Mouse (Mus musculus) lung, embryonic 14.5 days (tissue): ENCODE results near the gene Itih1. TPM values are rescaled to one million over a fixed set of nuclear protein-coding genes. Genes with fewer than 3 reads are reported as not detected.

Source experiments
- ATAC-seq: fragments of 200-750 bp; cut with Nextera tagmentation; 2 replicates; pipeline ENCODE4 v1.8.0; 2017; ENCODE audit warnings: mild to moderate bottlenecking, moderate TSS enrichment, moderate library complexity; ENCODE audit not compliant: insufficient read depth
- DNase-seq: peaks from one replicate; pipeline ENCODE4 v3.0.0-alpha.2; 2015
- H3K27ac ChIP-seq: fragments of 300-500 bp; sonication (generic); 2 replicates; pipeline ENCODE4 v1.5.1; 2014; ENCODE audit warnings: low read depth, mild to moderate bottlenecking, moderate library complexity
- H3K27me3 ChIP-seq: fragments of 300-500 bp; sonication (generic); 2 replicates; pipeline ENCODE4 v1.6.1; 2014; ENCODE audit warnings: low read length, control low read depth; ENCODE audit not compliant: insufficient read depth
- H3K36me3 ChIP-seq: fragments of 300-500 bp; sonication (generic); 2 replicates; pipeline ENCODE4 v1.6.1; 2014; ENCODE audit warnings: control low read depth; ENCODE audit not compliant: insufficient read depth
- H3K4me1 ChIP-seq: fragments of 300-500 bp; sonication (generic); 2 replicates; pipeline ENCODE4 v1.6.1; 2014; ENCODE audit warnings: antibody characterized with exemption, control low read depth; ENCODE audit not compliant: insufficient read depth
- H3K4me2 ChIP-seq: fragments of 300-500 bp; sonication (generic); 2 replicates; pipeline ENCODE4 v1.6.1; 2014; ENCODE audit warnings: mild to moderate bottlenecking
- H3K4me3 ChIP-seq: fragments of 300-500 bp; sonication (generic); 2 replicates; pipeline ENCODE4 v1.5.1; 2014; ENCODE audit warnings: low read depth, low read length
- H3K9ac ChIP-seq: fragments of 300-500 bp; sonication (generic); 2 replicates; pipeline ENCODE4 v1.6.1; 2014
- H3K9me3 ChIP-seq: fragments of 300-500 bp; sonication (generic); 2 replicates; pipeline ENCODE4 v1.6.1; 2016; ENCODE audit warnings: low read depth, low read length, control low read depth
- CTCF ChIP-seq: IDR thresholded peaks from 2 replicates; pipeline ENCODE4 v1.5.1; 2016; ENCODE audit warnings: antibody characterized with exemption, low read depth
- WGBS: fragments of 180-500 bp; shearing (Covaris S2); extraction: QIAGEN DNeasy Blood & Tissue Kit; methylation state at CpG from one replicate; pipeline ENCODE4 v1.1.7; 2014; 5-methylcytosine and 5-hydroxymethylcytosine counted together
- polyA plus RNA-seq: library from polyadenylated mRNA; unstranded; fragments of >200 nt; fragmentation: Nextera tagmentation; extraction: Ambion mirVana; gene quantifications from 2 replicates; pipeline ENCODE4 v1.2.1, GENCODE M21; 2014

The Itih1 gene
- polyA plus RNA-seq, result not detected in 2 replicates

DNA sequence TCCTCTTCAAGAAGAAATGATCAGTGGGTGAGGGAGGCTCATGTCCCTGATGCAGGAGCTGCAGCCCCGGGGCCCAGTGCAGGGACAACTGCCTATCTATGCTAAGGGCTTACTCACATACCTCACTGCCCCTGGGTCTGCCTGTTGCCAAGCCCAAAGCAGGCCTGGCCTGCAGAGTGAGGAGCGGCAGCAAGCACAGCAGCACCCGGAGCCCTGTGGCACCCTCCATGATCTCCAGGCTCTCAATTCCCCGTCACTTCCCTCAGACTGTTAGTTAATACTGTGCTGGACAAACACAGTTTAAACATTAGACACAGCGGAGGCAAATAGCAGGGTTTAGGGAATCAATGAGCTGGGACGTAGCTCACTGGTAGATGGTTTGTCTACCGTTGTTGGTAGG, at the start of gene Itih1:
TSS of gene Itih1 (minus strand) at position 252 of the 400 bp plus-strand sequence.
- Histone ChIP-seq H3K27me3 (no peaks in the 10 kb centered on the region), H3K4me1 (no peaks in the 10 kb centered on the region), H3K9ac (no peak within 1 kb of the TSS), H3K4me3 (no peak within 1 kb of the TSS), H3K4me2 (no peak within 1 kb of the TSS), H3K27ac (no peak within 1 kb of the TSS), H3K36me3 (no peaks in the 10 kb centered on the region), H3K9me3 (no peaks in the 10 kb centered on the region)
- TF ChIP-seq CTCF, result no peak
- 70% methylated on average over 7 of the region's 7 CpGs for WGBS
- no peak for ATAC-seq
- DNase-seq, result no peak

DNA sequence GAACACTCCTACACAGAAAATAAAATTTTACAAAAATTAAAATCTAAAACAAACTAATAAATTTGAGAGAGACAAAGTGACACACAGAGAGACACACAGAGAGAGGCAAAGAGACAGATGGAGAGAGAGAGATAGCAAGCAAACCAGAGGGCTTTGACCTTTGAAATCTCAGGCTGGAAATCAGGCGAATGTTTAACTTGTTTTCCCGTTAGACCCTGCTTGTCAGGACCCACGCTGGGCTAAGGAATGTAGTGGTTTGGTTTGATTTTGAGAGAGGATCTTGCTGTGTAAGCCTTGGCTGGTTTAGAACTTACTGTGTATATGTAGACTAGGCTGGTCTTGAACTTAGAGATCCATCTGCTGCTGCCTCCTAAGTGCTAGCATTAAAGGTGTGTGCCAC, 33.1 kb upstream of the Itih1 start:
- Histone ChIP-seq H3K36me3 (peaks cover 18% of the 10 kb centered on the region; the same call in 1 of the 2 replicates), H3K4me2 (no peak overlapping the region), H3K9me3 (no peaks in the 10 kb centered on the region), H3K4me3 (no peak overlapping the region), H3K9ac (no peak overlapping the region), H3K27me3 (no peaks in the 10 kb centered on the region), H3K27ac (no peak overlapping the region), H3K4me1 (no peaks in the 10 kb centered on the region)
- ATAC-seq (no peak), DNase-seq (no peak)
- WGBS, result 65% methylated on average over 3 of the region's 3 CpGs
- no peak for TF ChIP-seq CTCF

DNA sequence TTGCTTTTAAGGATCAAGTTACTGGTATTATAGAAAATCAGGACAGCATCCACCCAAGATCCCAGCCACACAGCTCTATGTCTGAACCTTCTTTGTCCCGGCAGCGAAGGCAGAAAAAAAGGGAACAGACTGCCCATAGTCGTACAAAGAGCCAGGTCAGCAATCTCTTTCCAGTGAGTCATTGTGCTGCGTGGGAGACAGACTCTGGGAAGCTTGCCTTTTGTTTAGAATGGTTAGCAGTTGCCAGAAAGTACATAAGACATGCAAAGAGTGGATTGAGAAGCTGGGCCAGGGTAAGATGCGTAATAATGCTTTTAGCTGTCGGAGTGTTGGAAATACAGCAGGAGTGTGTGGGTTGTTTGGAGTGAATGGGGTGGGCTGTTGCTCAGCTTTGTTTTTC, 31.1 kb upstream of the Itih1 start:
- DNase-seq, result peak; percentile 23
- no peak overlapping the region for H3K4me3 ChIP-seq
- WGBS, result 79% methylated on average over 6 of the region's 6 CpGs
- ATAC-seq, result no peak
- no peak overlapping the region for H3K9ac ChIP-seq
- no peak for TF ChIP-seq CTCF
- no peak overlapping the region for H3K4me2 ChIP-seq
- no peaks in the 10 kb centered on the region for H3K27me3 ChIP-seq
- H3K27ac ChIP-seq, result no peak overlapping the region
- no peaks in the 10 kb centered on the region for H3K9me3 ChIP-seq
- H3K36me3 ChIP-seq, result peaks cover 15% of the 10 kb centered on the region; the same call in 1 of the 2 replicates
- H3K4me1 ChIP-seq, result no peaks in the 10 kb centered on the region

DNA sequence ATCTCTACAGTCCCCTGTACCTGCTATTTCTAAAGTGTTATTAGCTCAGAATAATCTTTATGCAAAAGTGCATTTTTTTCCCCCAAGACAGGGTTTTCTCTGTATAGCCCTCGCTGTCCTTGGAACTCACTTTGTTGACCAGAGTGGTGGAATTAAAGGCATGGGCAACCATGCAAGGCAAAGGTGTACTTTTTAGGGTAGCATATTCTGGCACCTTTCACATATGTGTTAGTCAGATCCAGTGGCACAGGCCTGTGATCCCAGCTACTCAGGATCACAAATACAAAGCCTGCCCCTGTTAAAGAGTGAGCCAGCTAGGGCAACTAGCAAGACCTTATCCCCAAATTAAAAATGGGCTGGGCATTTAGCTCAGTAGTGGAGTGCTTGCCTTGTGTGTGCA, 17.3 kb upstream of the Itih1 start:
- Histone ChIP-seq H3K27ac (no peak overlapping the region), H3K9me3 (no peaks in the 10 kb centered on the region), H3K27me3 (no peaks in the 10 kb centered on the region), H3K4me2 (no peak overlapping the region), H3K36me3 (peaks cover 13% of the 10 kb centered on the region; the same call in 1 of the 2 replicates), H3K9ac (no peak overlapping the region), H3K4me1 (no peaks in the 10 kb centered on the region), H3K4me3 (no peak overlapping the region)
- WGBS, result 78% methylated on average over 1 of the region's 1 CpGs
- TF ChIP-seq CTCF, result no peak
- ATAC-seq (no peak), DNase-seq (no peak)

DNA sequence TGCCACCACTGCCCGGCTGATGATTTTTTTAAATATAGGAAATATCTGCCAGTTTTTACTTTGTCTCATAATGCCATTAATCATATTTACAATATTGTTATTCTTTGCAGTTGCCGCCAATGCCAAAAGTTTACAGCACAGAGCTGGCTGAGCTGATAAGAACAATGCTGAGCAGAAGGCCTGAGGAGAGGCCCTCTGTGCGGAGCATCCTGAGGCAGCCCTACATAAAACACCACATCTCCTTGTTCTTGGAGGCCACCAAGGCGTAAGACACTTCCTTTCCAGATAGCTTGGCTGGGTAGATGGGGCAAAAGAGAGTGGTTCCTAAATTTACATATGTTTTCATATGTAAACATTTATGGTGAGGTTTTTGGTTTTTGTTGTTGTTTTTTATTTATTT, 15.9 kb upstream of the Itih1 start:
- Histone ChIP-seq H3K9me3 (no peaks in the 10 kb centered on the region), H3K27ac (no peak overlapping the region), H3K36me3 (peaks cover 13% of the 10 kb centered on the region; the same call in 1 of the 2 replicates), H3K4me3 (no peak overlapping the region), H3K4me2 (no peak overlapping the region), H3K9ac (no peak overlapping the region), H3K4me1 (no peaks in the 10 kb centered on the region), H3K27me3 (no peaks in the 10 kb centered on the region)
- no peak for DNase-seq
- ATAC-seq, result no peak
- 83% methylated on average over 4 of the region's 4 CpGs for WGBS
- no peak for TF ChIP-seq CTCF

DNA sequence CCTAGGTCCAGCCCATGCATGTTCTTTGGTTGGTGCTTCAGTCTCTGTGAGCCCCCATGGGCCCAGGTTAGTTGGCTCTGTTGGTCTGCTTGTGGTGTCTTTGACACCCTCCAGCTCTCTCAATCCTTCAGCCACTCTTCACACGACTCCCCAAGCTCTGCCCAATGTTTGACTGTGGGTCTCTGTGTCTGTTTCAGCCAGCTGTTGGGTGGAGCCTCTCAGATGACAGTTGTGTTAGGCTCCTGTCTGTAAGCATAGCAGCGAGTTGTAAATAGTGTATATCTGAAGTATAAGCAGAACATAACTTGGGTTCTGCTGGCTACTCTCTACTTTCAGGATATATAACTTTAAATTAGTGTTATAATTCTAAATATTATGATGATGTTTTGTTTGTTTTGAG, 15.4 kb upstream of the Itih1 start:
- DNase-seq (no peak), ATAC-seq (no peak)
- Histone ChIP-seq H3K27me3 (no peaks in the 10 kb centered on the region), H3K4me3 (no peak overlapping the region), H3K4me1 (no peaks in the 10 kb centered on the region), H3K36me3 (peaks cover 9% of the 10 kb centered on the region; the same call in 1 of the 2 replicates), H3K27ac (no peak overlapping the region), H3K4me2 (no peak overlapping the region), H3K9ac (no peak overlapping the region), H3K9me3 (no peaks in the 10 kb centered on the region)
- WGBS, result 71% methylated on average over 2 of the region's 2 CpGs
- no peak for TF ChIP-seq CTCF

DNA sequence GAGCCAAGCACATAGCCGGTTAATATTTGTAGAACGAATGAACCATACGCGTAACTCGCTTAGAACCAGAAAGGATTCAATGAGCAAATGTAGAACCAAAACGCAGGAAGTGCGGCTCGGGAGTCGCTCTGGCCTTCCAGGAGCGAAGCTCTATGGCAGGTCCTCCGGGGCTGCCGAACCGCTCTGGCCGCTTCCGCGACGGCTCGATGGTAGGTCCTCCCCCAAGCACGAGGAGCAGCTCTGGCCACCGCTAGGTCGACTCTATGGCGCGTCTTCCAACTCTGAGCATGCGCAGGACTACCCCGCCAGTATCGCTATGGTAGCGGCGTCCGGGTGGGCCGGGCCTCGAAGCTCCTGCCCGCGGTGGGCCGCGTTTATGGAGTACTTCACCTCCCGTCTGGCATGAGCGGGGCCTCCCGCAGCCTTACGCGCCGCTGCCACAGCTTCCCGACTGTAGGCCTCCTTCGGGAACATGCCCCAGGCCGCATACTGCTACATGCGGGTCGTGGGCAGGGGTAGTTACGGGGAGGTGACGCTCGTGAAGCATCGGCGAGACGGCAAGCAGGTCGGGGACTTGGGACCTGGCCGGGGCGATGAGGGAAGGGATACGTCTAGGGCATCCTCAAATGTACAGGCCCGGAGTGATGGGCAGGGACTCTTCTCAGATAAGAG, 8.2 kb upstream of the Itih1 start, which contains the start of gene Nek4:
TSS of gene Nek4 (plus strand) at position 224 of the 672 bp plus-strand sequence.
- ATAC-seq, result peak; percentile 100
- 0 out of 2 replicates have a peak, but pooled peaks cover 3% of the 10 kb centered on the region for H3K4me1 ChIP-seq
- WGBS, result under 1% methylated on average over 57 of the region's 57 CpGs
- H3K4me3 ChIP-seq, result peak within 1 kb of the TSS; percentile 71
- peaks cover 4% of the 10 kb centered on the region; the same call in 1 of the 2 replicates for H3K36me3 ChIP-seq
- peak within 1 kb of the TSS; percentile 62; the same call in 1 of the 2 replicates for H3K27ac ChIP-seq
- no peaks in the 10 kb centered on the region for H3K27me3 ChIP-seq
- peak within 1 kb of the TSS; percentile 79 for H3K9ac ChIP-seq
- TF ChIP-seq CTCF, result peak; percentile 43
- H3K9me3 ChIP-seq, result no peaks in the 10 kb centered on the region
- DNase-seq, result peak; percentile 99
- H3K4me2 ChIP-seq, result peak within 1 kb of the TSS; percentile 76
